Mouse (Mus musculus) c-Kit-positive CD71-positive TER-119-positive erythroid progenitor cells, embryonic 14.5 days (primary cell): Measurements from ENCODE around the gene Tk1.
A peak's percentile ranks its signal among the peaks of the same experiment; 100 is the strongest.
"Not testable (repeated sequence)": the region's sequence is repeated elsewhere in the genome, so short reads cannot be mapped to it uniquely, and the experiment has no call there.

Experiments used
- DNase-seq: peaks from one replicate; pipeline ENCODE4 v3.0.0-alpha.2; 2013; ENCODE audit warnings: low spot score

Tk1 gene

DNA sequence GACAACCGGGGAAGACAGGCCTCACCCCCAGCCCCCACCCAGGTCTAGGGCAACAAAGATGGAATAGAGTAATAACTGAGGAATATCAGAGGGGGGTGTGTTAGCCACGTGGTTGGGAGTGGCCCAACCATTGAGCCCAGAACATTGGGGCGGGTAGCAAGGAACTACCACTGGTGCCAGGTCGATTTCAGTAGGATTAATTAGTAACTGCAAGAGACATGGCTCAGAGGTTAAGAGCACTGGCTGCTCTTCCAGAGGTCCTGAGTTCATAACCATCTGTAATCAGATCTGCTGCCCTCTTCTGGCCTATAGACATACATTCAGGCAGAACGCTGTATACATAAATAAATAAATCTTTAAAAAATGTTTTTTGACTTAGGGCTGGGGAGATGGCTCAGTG is 20.7 kb upstream of the Tk1 start:
- DNase-seq, result no peak

DNA sequence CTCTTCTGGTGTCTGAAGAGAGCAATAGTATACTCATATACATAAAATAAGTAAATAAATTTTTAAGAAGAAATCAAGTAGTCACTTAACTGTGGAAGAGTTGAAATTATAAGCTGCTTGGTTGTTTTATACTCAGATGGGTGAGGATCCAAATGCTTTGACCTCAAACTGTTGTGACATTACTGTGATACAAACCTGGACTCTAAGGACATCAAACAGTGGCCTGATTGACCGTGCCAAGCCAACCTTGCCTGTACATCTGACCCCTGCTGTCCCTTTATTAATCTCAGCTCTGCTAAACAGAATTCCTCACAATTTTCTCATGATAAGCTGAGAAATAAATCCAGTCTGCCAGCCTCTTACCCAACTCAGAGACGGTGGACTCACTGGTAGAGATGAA is 19.8 kb upstream of the Tk1 start:
- DNase-seq, result no peak

DNA sequence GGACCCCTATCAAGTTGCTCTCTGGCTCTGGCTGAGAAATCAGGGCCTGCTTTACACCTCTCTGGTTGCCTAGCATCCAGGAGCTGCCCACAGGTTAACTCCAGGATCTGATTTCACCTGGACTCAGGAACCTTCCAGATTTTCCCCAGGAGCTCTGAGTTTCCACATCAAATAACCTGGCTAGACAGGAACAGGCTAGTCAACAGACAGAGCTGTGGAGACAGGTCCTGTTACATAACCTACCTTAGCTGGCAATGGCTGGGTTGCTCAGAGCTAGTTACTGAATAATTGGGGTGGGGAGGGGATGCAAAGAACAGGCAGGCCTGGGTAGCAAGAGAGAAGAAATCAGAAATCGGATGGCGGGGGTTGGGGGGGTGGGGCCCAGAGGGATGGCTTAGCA is 19.1 kb upstream of the Tk1 start:
- no peak for DNase-seq

DNA sequence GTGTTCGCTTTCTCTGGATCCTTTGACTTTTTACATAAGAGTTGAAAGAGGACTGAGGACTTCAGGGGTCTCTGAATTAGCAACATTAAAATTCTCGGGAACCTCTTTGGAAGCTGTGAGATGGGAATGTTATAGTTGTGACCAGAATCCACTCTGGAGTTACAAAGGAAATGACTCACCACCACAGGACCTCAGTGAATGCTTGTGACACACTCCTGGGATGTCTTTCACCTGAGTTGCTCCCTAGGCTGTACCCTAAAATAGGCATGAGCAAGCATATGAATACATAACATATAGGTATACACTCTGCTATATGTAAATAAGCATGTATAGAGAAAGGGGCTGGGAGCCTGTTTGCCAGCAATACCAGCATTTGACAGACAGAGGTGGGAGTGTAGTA is 17.5 kb upstream of the Tk1 start:
- DNase-seq, result no peak

DNA sequence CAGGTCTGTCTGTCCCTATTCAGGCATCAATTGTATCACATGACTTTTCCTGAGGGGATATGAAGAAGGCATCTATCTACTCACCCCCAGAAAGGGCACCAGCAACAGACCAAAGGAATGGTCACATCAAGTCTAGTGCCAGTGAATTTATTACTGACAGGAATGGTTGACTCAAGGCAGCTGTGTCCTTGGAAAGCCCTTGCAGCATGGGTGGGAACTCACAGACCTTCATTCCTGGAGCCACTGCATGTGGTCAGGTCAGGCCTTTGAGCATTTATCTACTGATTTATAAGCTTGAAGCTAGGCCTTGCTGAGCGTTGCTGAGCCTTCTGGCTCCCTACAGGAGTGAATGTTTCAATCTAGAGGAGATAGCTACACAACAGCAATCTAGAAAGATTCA is 15.0 kb upstream of the Tk1 start:
- no peak for DNase-seq

DNA sequence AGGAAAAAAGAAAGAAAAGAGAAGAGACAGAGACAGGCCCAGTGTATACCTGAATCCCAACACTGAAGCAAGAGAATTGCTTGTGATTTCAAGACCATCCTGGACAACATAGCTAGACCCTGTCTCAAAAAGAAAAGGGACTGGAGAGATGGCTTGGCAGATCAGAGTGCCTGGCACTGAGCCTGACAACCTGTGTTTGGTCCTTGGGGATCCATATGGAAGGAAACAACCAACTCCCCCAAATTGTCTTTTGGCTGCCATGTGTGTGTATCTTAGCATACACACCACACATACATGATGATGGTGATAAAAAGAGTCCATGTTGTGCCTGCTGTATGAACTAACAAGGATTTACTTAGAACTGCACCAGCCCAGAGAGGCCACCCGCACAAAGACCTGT is 13.1 kb upstream of the Tk1 start:
- DNase-seq, result no peak

DNA sequence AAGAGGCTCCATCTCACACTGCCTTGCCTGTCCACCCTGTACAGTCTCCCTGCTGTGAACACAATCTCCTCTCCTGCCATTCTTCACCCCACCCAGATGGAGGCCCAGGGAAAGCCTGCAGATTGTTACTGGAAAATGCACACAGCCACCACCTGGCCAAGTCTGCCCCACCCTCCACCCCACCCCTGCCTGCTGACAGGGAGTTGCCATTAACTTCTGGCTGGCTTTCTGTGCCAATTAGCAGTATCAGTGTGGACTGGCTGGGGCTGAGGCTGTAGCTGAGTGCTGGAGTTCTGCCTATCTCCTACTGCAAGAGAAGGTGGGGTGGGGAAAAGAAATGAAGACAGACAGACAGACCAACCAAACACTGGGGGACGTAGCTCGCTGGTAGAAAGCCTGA is 12.7 kb upstream of the Tk1 start:
- peak; percentile 81 for DNase-seq

DNA sequence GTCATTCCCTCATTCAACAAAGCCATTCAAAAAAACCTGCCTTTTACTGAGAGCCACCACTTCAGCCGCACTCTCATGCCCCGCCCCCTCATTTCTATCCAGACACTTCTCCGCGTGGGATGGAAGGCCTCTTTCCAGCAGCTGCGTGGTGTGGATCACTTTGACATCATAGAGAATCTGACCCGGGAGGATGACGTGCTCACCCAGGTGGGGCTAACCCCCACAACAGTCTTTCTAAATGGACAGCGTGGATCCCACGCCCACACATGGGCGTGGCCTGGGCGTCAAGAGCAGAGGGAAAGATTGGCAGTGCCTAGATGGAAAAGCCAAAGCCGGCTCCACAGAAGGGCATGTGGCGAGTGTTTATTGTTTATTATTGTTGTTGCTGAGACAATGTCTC is 10.4 kb upstream of the Tk1 start:
- DNase-seq, result peak; percentile 78

DNA sequence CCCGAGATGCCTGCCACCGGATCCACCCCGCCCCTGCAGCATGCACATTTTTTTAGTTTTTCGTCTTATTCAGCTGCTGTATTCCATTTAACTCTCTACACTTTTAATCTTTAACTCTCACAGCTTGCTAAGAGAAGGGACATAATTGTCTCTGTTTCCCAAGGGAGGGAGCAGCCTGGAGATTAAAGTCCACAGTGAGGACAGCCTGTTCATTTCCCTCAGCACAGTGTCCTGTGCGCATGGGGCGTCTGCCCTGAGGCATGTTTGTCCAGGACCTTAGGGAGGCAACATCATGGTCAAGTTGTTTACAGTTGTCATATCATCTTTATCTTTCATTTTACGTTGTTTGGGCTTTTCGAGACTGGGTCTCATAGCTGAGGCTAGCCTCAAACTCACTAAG is 8.2 kb upstream of the Tk1 start:
- DNase-seq, result no peak

DNA sequence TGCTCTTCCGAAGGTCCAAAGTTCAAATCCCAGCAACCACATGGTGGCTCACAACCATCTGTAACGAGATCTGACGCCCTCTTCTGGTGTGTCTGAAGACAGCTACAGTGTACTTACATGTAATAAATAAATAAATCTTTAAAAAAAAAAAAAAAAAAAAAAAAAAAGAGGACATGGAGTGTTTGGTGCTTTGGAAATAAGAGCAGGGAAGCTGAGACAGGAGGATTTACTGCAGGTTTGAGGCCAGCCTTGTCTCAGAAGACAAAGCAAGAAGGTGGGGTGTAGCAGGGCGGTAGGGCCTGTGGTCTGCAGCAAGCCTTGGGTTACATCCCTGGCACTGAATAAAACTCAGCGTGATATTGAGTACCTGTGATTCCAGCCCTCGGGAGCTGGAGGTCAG is 7.6 kb upstream of the Tk1 start:
- not testable (repeated sequence) for DNase-seq

DNA sequence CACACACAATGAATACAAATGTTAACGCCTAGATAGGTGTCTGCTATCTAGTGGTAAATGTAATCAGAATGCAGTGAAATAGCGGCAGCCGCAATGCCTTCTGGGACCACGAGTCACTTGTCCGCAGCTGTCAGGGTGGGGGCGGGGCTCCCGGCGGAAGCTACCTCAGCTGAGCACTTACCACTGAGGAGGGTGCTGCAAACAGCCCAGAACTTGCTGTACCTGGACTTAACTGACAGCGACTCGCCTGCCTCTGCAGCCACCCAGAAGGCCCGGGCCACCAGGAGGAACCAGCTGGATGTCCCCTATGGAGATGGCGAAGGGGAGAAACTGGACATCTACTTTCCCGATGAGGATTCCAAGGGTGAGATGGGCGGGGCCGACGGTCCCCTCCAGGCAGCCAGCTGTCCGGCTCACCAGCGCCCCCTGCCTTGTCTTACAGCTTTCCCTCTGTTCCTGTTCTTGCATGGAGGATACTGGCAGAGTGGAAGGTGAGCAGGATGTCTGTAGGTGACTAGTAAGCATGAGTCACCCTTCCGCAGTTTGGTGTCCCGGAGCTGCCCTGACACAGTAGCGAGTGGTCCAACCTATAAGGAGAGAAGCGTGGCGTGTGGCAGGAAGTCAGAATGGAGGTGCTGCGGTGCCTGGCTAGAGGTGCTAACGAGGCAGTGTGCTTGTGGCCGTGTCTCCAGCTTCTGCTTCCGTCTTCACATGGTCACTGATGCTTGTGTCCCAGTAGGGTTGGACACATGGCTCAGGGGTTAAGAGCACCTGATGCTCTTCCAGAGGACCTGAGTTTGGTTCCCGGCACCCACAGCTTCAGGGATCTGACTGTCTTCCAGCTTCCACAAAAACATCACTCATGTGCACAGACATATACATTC is 6.4 kb upstream of the Tk1 start:
- peak; percentile 94 for DNase-seq

DNA sequence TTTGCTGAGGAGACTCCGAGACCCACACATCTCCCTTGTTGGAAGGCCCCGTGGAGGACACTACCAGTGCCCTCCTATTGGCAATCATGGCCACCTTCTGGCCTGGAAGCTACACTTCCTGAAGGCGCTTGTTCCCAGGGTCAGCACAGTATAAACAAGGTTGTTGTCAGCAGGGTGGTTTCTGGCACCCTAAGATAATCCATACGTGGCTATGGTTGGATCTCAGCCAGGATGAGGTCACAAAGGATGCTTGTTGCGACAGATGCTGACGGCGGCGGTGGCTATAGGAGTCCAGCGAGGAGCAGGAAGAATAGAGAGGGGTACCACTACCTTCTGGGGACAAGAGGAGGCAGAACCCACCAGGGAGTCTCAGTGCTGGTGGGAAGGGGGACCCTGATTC is 4.5 kb upstream of the Tk1 start:
- no peak for DNase-seq

DNA sequence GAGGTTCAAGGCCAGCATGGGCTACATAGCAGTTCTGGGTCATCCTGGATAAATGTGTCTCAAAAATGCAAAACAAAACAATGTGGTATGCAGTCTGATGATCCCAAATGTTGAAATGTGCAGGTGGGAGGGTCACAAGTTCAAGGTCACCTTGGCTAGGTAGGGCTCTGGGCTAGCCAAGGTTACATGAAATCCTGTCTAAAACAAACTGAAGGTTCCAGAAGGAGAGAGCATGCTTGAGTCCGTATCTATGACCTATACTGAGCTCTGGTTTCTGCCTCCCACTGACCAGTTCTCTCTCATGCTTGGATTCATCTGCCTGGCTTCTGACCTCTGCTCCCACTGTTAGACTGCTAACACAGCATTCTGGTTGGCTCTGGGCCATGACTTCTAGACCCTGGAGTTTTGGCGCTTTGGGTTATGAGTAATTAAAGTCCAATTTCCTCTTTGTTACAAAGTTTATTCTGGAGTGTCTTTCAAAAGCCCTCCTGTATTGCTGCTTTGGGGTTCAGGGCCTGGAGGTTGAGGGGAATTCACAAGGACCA is 3.9 kb upstream of the Tk1 start:
- DNase-seq, result no peak

DNA sequence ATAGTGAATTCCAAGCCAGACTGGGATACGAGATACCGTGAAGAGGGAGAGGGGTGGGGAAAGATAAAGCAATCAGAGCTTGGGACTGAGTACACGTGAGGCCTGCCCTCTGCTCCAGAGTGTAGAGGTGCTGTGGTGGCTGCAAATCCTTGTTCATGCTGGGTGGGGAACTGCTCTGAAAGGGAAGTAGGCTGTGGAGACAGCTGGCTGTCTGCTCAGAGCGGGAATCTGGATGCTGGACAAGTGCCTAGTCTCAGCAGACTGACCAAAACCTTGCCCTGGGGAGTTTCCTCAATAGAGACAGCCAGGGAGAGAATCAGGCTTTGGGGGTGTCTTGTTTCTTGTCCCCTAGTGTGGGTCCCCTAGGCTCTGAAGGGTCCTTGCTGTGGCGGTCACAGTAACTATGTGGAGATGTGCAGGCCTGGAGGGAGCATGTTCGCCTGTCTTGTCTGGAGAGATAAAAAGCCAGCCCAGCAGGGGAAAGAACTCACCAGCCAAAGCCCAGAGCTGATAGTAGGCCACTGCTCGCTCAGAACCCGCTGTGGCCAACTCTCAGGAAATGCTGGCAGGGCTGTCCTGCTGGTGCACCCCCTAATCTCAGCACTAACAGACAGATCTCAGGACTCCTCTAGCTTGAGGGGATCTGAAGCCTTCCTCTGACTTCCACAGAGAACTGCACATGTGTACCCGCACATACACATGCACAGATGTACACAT is 3.2 kb upstream of the Tk1 start:
- no peak for DNase-seq

DNA sequence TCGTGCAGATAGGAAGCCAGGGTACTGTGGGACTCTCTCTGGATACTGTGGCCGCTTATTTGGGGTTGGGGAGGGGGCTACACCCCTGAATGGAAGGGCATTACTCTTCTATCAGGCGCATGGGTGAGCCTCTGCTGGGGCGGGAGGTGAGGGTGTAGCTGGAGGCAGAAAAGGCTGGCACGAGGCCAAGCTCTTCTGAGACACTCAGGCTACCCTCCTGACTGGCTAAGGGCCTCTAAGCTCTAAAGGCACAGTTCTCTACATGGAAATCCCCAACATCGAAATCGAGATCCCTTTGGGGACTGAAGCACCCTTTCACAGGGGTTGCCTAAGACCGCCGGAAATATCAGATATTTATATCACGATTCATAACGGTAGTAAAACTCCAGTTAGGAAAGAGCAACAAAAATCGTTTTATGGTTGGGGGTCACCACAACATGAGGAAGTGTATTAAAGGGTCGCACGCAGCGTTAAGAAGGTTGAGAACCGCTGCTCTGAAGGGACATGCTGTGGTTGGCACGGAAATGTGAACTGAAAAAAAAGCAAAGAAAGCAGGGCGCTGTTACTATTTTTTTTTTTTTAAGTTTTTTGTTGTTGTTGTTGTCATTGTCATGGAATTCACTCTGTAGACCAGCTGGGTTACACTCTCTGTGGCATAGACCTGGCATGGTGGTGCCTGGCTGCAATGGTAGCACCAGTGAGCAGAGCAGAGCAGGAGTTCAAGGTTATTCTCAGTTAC is 2.4 kb upstream of the Tk1 start:
- DNase-seq, result no peak

DNA sequence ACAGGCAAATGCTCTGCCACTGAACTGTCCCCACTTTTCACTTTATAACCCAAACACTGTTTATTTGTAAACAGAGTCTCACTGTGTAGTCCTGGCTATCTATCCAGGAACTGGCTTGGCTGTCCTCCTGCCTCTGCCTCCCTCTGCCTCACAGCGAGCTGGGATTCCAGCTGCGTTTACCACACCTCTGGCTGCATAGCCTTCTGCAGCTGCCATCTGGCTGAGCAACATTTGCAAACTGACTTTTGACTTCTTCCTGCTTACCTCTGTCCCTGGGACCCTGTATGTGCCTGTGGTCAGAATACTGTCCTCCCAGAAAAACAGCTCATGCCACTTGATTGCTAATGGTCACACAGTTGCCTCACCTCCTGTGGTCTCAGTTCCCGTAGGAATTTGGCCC is 1.5 kb upstream of the Tk1 start:
- no peak for DNase-seq

DNA sequence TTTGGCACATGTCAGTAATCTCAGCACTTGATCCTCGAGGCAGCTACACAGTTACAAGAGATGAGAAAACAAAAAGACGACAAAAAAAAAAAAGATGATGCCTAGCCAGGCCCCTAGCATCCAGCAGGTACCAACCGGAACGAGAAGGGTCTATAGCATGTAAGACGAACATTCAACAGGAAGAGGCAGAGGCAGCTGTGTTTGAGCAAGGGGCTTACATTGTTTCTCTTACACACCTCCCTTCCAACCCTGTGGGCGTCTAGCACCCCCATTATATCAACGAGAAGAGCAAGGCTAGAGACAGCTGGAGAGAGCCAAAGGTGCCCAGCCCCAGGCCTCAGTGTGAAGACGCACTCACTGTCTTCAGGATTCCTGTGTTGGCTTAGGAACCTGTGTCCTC is 1.0 kb upstream of the Tk1 start:
- no peak for DNase-seq

DNA sequence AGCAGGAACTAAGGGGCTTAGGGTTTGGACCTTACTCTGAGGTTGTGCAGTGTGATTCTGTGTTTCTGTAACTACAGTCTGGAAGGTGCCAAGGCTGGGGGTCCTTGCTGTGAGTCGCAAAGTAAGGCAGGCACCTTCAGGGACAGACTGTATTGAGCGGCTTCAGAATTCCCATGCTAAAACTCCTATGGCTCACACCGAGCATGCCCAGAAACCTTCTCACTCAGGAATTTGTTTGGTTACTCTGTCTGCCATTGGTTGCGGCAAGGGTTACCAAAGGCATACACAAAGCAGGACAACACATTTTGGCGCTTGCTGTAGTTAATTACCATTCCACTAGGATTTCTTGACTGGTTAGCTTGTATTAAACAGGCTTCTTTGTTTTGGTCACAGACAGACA is 272 bp upstream of the Tk1 start:
- no peak for DNase-seq

DNA sequence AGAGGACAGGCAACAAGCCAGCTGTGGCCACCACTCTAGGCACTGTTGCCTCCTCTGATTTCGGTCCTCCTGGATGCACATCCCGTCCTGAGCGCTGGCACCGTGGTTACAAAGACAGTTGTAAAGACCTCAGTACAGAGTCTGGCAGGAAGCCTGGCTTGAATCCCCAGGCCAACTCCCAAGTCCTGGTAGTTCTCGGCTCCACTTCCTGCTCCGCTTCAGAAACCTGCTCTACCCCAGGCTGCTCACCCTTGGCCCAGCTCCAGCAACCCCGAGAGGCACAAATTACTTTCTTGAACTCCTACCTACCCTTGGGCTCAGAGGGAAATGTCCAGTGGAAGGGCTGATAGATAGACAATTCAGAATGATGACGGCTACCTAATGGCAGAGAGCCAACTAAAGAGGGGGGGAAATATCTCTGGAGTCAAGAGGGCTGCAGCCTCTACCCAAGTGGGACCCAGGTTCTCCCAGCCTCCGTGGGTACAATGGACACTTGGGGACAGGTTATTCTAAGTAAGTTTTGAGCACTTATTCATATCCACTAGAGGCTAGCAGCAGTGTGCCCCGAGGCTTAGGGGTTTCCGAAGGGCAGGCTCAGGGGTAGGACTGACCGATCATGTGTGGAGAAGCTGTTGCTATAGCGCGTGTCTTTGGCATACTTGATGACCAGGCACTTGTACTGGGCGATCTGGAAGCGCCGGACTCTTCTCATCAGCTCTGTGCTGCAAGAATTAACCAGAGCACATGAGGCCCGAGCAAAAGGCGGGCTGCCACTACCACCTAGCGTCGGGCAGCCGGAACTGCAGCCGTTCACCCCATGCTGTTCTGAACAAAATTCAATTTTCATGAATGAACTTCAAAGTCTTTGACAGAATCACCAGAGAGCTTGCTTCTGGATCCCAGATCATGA is 1.6 kb downstream of the Tk1 start:
- peak; percentile 79 for DNase-seq

DNA sequence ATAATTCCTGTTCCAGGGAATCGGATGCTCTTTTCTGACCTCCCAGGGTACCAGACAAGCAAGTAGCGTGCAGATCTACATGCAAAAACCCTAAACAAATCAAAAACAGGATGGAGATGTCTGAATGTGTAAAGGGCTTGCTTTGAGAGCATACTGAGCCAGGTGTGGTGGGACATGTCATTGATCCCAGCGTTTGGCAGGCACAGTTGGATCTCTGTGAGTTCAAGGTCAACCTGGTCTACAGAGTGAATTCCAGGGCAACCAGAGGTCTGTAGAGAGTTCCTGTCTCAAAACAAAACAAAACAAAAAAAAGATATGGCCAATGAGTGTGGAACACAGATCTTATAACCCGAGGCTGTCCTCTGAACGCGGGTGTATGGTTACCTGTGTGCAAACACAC is 2.5 kb downstream of the Tk1 start:
- no peak for DNase-seq

DNA sequence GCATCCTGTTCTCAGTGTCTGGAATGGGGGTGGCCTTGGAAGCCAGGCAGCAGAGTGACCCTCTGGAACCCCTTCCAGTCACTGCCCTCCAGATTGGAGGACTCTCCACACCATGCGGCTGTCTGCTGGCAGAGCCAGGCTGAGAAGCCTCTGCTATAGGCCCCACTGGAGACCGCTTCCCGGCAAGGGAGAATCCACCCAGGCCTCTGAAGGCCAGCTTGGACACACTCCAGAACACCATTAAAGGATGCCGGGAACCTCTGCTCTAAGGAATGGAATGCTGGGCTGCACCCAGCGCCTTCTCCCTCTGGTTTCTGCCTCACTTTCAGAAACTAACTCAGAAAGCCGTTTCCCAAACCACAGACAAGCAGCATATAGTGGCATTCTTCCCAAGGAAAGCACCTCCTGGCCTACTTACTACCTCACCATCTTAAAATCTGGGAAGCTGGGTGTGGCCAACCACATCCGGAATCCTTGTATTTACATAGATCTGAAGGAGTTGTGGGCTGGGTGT is 3.1 kb downstream of the Tk1 start:
- DNase-seq, result no peak
